In genomic region chr2:155691723-155692493, GRCm38 (mm10) we compare ENCODE assay signal across 8 mouse cellular contexts. TPM values are rescaled to one million over a fixed set of nuclear protein-coding genes. Genes with fewer than 3 reads are reported as not detected.
DNase-seq lines count a peak whose midpoint lies in the region; ATAC-seq lines count a peak whose summit lies in the region.

Gene Trpc4ap, minus strand, starts transcription at chr2:155692384.

- no peaks in the 10 kb centered on the region for H3K9me3 ChIP-seq in hindbrain, embryonic 16.5 days (ENCODE audit: control insufficient read depth, low read length)

- no peaks in the 10 kb centered on the region for H3K27me3 ChIP-seq in hindbrain, embryonic 16.5 days (replicated peaks; ENCODE audit: control insufficient read depth, insufficient read depth, low read length)

- DNase-seq in T-cell, adult 2 months (ENCODE audit: low spot score): peak; percentile 95
- DNase-seq in cerebellum, postnatal 36 days: peak; percentile 97 to 99
- DNase-seq in gastrocnemius, adult 18-20 months (ENCODE audit: low spot score): peak; percentile 97
- peak; percentile 96 to 99 for DNase-seq in left cerebral cortex, adult 18-20 months (ENCODE audit: low spot score in 2 of 2)
- DNase-seq in right cerebral cortex, adult 18-20 months: peak; percentile 95
- peak; percentile 92 for DNase-seq in urinary bladder, postnatal 10 days (ENCODE audit: low spot score)

- peak within 1 kb of the TSS; percentile 95 for H3K27ac ChIP-seq in hindbrain, embryonic 16.5 days (ENCODE audit: low read depth, low read length)
- peak within 1 kb of the TSS; percentile 29; the same call in 1 of the 2 replicates for H3K27ac ChIP-seq in macrophage

- no peaks in the 10 kb centered on the region for H3K36me3 ChIP-seq in hindbrain, embryonic 16.5 days (ENCODE audit: control insufficient read depth, insufficient read depth, low read length)
- peaks cover 9% of the 10 kb centered on the region; the same call in 1 of the 2 replicates for H3K36me3 ChIP-seq in macrophage (ENCODE audit: inconsistent target)

- H3K4me2 ChIP-seq in hindbrain, embryonic 16.5 days (ENCODE audit: low read length): peak within 1 kb of the TSS; percentile 78

- H3K79me2 ChIP-seq in macrophage (ENCODE audit: inconsistent target): peaks cover 49% of the 10 kb centered on the region

- under 1% methylated on average over 62 of the region's 72 CpGs for WGBS in hindbrain, embryonic 16.5 days
- under 1% methylated on average over 72 of the region's 72 CpGs for WGBS in macrophage (ENCODE audit: missing documents)

- H3K9ac ChIP-seq in hindbrain, embryonic 16.5 days (ENCODE audit: low read depth, low read length): peak within 1 kb of the TSS; percentile 94

- peak within 1 kb of the TSS; percentile 99 for H3K4me3 ChIP-seq in hindbrain, embryonic 16.5 days (ENCODE audit: low read length)
- H3K4me3 ChIP-seq in macrophage (ENCODE audit: inconsistent target): peak within 1 kb of the TSS; percentile 80

- peak; percentile 97 for ATAC-seq in hindbrain, embryonic 16.5 days

- peaks cover 21% of the 10 kb centered on the region for H3K4me1 ChIP-seq in hindbrain, embryonic 16.5 days (ENCODE audit: control insufficient read depth, insufficient read depth, low read depth, low read length)

RNA-seq across cellular contexts. Expression of gene Trpc4ap, which starts in this region (rescaled TPM):
- 10 to 100 TPM; 96.6 to 99.0 TPM for total RNA-seq in gastrocnemius, adult 18-20 months (2021)
- 155 and 168 TPM in 2 replicates for polyA plus RNA-seq in hindbrain, embryonic 16.5 days (2015; fragmentation: Nextera tagmentation; extraction: Ambion mirVana)
- 100 to 1,000 TPM; 142 to 144 TPM for total RNA-seq in left cerebral cortex, adult 18-20 months (2021)
- total RNA-seq in macrophage (2018; cell fraction: chromatin; rRNA removed): 100 to 1,000 TPM; 134 to 336 (median 245) TPM
- total RNA-seq in macrophage (2018; cell fraction: cytosol; rRNA removed): 100 to 1,000 TPM in 4 of 26 experiments, 10 to 100 TPM in 22; 56.4 to 106 (median 84.4) TPM
- total RNA-seq in macrophage (2018; cell fraction: nucleus; rRNA removed): 100 to 1,000 TPM in 25 of 26 experiments, 10 to 100 TPM in 1; 90.3 to 216 (median 146) TPM
- polyA plus RNA-seq in macrophage (2018): 75.1 to 96.9 TPM (median 95.0 TPM) in 3 replicates

Comparison
In these comparisons a context has a peak if more than half of its experiments do, and no peak if none do; other contexts are left out.
1. Peak in every context shown above with its lines: DNase-seq, ATAC-seq, H3K4me3 ChIP-seq and H3K27ac ChIP-seq.